Mouse (Mus musculus): ENCODE measurements around the gene Nans. TPM values are rescaled to one million over a fixed set of nuclear protein-coding genes. Genes with fewer than 3 reads are reported as not detected.
A peak's percentile ranks its signal among the peaks of the same experiment; 100 is the strongest.

Gene Nans
- total RNA-seq, 2 experiments from 2014 or later: 17.5 to 20.1 TPM

GRCm38 (mm10) chr4:46495543-46495942, 6.5 kb downstream of the Nans start:
- H3K4me3 ChIP-seq: no peak overlapping the region
- DNase-seq (ENCODE audit: low spot score in 2 of 2): no peak
- TF ChIP-seq CTCF (conservative IDR thresholded peaks at IDR 0.05): no peak
- H3K27ac ChIP-seq: no peak overlapping the region

GRCm38 (mm10) chr4:46497286-46497892, 8.3 kb downstream of the Nans start:
- Histone ChIP-seq H3K27ac (no peak overlapping the region), H3K4me3 (no peak overlapping the region)
- DNase-seq (ENCODE audit: low spot score in 2 of 2): peak; percentile 25 to 81
- peak; percentile 100 for TF ChIP-seq CTCF (conservative IDR thresholded peaks at IDR 0.05)

GRCm38 (mm10) chr4:46498511-46498910, 9.5 kb downstream of the Nans start:
- no peak for DNase-seq (ENCODE audit: low spot score in 2 of 2)
- TF ChIP-seq CTCF (conservative IDR thresholded peaks at IDR 0.05): no peak
- Histone ChIP-seq H3K4me3 (no peak overlapping the region), H3K27ac (no peak overlapping the region)

GRCm38 (mm10) chr4:46498976-46499375, 9.9 kb downstream of the Nans start:
- TF ChIP-seq CTCF (conservative IDR thresholded peaks at IDR 0.05): peak; percentile 88
- peak in 1 of 2 experiments; percentile 40 for DNase-seq (ENCODE audit: low spot score in 2 of 2)
- Histone ChIP-seq H3K4me3 (no peak overlapping the region), H3K27ac (no peak overlapping the region)

GRCm38 (mm10) chr4:46502606-46503502, 13.8 kb downstream of the Nans start:
- no peak overlapping the region for H3K4me3 ChIP-seq
- no peak for DNase-seq (ENCODE audit: low spot score in 2 of 2)
- TF ChIP-seq CTCF (conservative IDR thresholded peaks at IDR 0.05): no peak
- H3K27ac ChIP-seq: no peak overlapping the region

GRCm38 (mm10) chr4:46503881-46504280, 14.8 kb downstream of the Nans start:
- Histone ChIP-seq H3K27ac (no peak overlapping the region), H3K4me3 (no peak overlapping the region)
- TF ChIP-seq CTCF (conservative IDR thresholded peaks at IDR 0.05): no peak
- no peak for DNase-seq (ENCODE audit: low spot score in 2 of 2)

- no peak overlapping the region for H3K4me3 ChIP-seq
- no peak overlapping the region for H3K27ac ChIP-seq
- no peak for TF ChIP-seq CTCF (conservative IDR thresholded peaks at IDR 0.05)
- no peak for DNase-seq (ENCODE audit: low spot score in 2 of 2)
Measured at GRCm38 (mm10) chr4:46505361-46506057, 16.5 kb downstream of the Nans start.

- peak overlapping the region; percentile 95 for H3K27ac ChIP-seq
- TF ChIP-seq CTCF (conservative IDR thresholded peaks at IDR 0.05): no peak
- H3K4me3 ChIP-seq: peak overlapping the region; percentile 64
- DNase-seq (ENCODE audit: low spot score in 2 of 2): peak; percentile 94 to 96
Measured at GRCm38 (mm10) chr4:46506801-46507610, 18.0 kb downstream of the Nans start.

- Histone ChIP-seq H3K4me3 (peak overlapping the region; percentile 43), H3K27ac (no peak overlapping the region; the same call in 1 of the 2 replicates)
- TF ChIP-seq CTCF (conservative IDR thresholded peaks at IDR 0.05): peak; percentile 93
- DNase-seq (ENCODE audit: low spot score in 2 of 2): peak; percentile 58 to 70
Measured at GRCm38 (mm10) chr4:46507736-46508460, 18.9 kb downstream of the Nans start.

- TF ChIP-seq CTCF (conservative IDR thresholded peaks at IDR 0.05): no peak
- DNase-seq (ENCODE audit: low spot score in 2 of 2): no peak
- no peak overlapping the region for H3K27ac ChIP-seq
- H3K4me3 ChIP-seq: no peak overlapping the region
Measured at GRCm38 (mm10) chr4:46520491-46520890, 31.4 kb downstream of the Nans start.

GRCm38 (mm10) chr4:46521457-46521856, 32.4 kb downstream of the Nans start:
- Histone ChIP-seq H3K4me3 (no peak overlapping the region), H3K27ac (no peak overlapping the region)
- no peak for DNase-seq (ENCODE audit: low spot score in 2 of 2)
- no peak for TF ChIP-seq CTCF (conservative IDR thresholded peaks at IDR 0.05)

- DNase-seq (ENCODE audit: low spot score in 2 of 2): no peak
- no peak overlapping the region for H3K4me3 ChIP-seq
- no peak for TF ChIP-seq CTCF (conservative IDR thresholded peaks at IDR 0.05)
- H3K27ac ChIP-seq: no peak overlapping the region
Measured at GRCm38 (mm10) chr4:46523324-46523723, 34.3 kb downstream of the Nans start.
